In genomic region chr15:9134891-9135507, GRCm38 (mm10) we compare ENCODE assay signal across 8 mouse cellular contexts. TPM values are rescaled to one million over a fixed set of nuclear protein-coding genes. Genes with fewer than 3 reads are reported as not detected.
A peak's percentile ranks its signal among the peaks of the same experiment; 100 is the strongest.
DNase-seq lines count a peak whose midpoint lies in the region; ATAC-seq and TF ChIP-seq lines count a peak whose summit lies in the region.

No protein-coding gene starts in this region.

- peak overlapping the region; percentile 65 for H3K27ac ChIP-seq in kidney, adult 2 months (ENCODE audit: insufficient read depth, low read depth, low read length)
- H3K27ac ChIP-seq in midbrain, embryonic 13.5 days: no peak overlapping the region

- TF ChIP-seq CTCF in kidney, adult 2 months (conservative IDR thresholded peaks at IDR 0.05; ENCODE audit: insufficient read depth, insufficient read length, low read depth, low read length): no peak

- WGBS in kidney, adult 2 months: 40% methylated on average over 6 of the region's 6 CpGs
- 87% methylated on average over 6 of the region's 6 CpGs for WGBS in midbrain, embryonic 13.5 days

- no peaks in the 10 kb centered on the region for H3K27me3 ChIP-seq in kidney, adult 2 months (replicated peaks; ENCODE audit: control insufficient read depth, insufficient read depth, low read length)
- H3K27me3 ChIP-seq in midbrain, embryonic 13.5 days: no peaks in the 10 kb centered on the region

- no peak overlapping the region for H3K4me3 ChIP-seq in kidney, adult 2 months (ENCODE audit: insufficient read depth, low read depth, low read length)
- H3K4me3 ChIP-seq in midbrain, embryonic 13.5 days (replicated peaks): no peak overlapping the region

- peaks cover 21% of the 10 kb centered on the region for H3K4me1 ChIP-seq in kidney, adult 2 months (ENCODE audit: control insufficient read depth, insufficient read depth, low read length)
- peaks cover 24% of the 10 kb centered on the region for H3K4me1 ChIP-seq in midbrain, embryonic 13.5 days (replicated peaks)

- no peak for TF ChIP-seq POLR2A in kidney, adult 2 months (IDR thresholded peaks at IDR 0.05; ENCODE audit: low read depth, low read length)

- no peaks in the 10 kb centered on the region for H3K9me3 ChIP-seq in midbrain, embryonic 13.5 days

- H3K4me2 ChIP-seq in midbrain, embryonic 13.5 days (replicated peaks): no peak overlapping the region

- ATAC-seq in midbrain, embryonic 13.5 days: no peak

- peak; percentile 68 for DNase-seq in kidney, adult 2 months
- DNase-seq in kidney, adult 8-10 months: no peak
- peak; percentile 40 for DNase-seq in adipocyte (ENCODE audit: low spot score)
- peak; percentile 22 to 32 for DNase-seq in heart, postnatal 14 days
- DNase-seq in lung, postnatal 4 days: peak; percentile 41 to 55
- no peak for DNase-seq in left cerebral cortex, postnatal 4 days
- no peak for DNase-seq in adrenal gland, adult (ENCODE audit: inconsistent age in 2 of 2, low spot score in 1 of 2)

- H3K9ac ChIP-seq in midbrain, embryonic 13.5 days (replicated peaks): no peak overlapping the region

- intact Hi-C loops in heart, postnatal 14 days (cut with DNase I): no loop called here
- intact Hi-C loops in left cerebral cortex, postnatal 4 days (cut with DNase I): no loop called here

- no peaks in the 10 kb centered on the region for H3K36me3 ChIP-seq in kidney, adult 2 months (ENCODE audit: control insufficient read depth, insufficient read depth, low read length)
- peaks cover 58% of the 10 kb centered on the region for H3K36me3 ChIP-seq in midbrain, embryonic 13.5 days

RNA-seq across cellular contexts. Expression of gene Lmbrd2, which starts 5.4 kb away (rescaled TPM):
- polyA plus RNA-seq in kidney, adult 2 months (2012; rRNA removed): 21.2 and 32.4 TPM in 2 replicates
- 10 to 100 TPM; 11.5 to 12.3 TPM for total RNA-seq in heart, postnatal 14 days (2021)
- total RNA-seq in left cerebral cortex, postnatal 4 days (2021): 10 to 100 TPM; 52.2 to 52.6 TPM
- 3.7 and 3.9 TPM in 2 replicates for polyA plus RNA-seq in midbrain, embryonic 13.5 days (2015; fragmentation: Nextera tagmentation; extraction: Ambion mirVana)

RNA-seq across cellular contexts. Expression of gene Skp2, which starts 20.2 kb away (rescaled TPM):
- 0.92 and 1.0 TPM in 2 replicates for polyA plus RNA-seq in kidney, adult 2 months (2012; rRNA removed)
- total RNA-seq in heart, postnatal 14 days (2021): 1 to 10 TPM; 1.5 to 2.3 TPM
- total RNA-seq in left cerebral cortex, postnatal 4 days (2021): 10 to 100 TPM in 1 of 2 experiments, 1 to 10 TPM in 1; 9.6 to 11.8 TPM
- 37.3 and 38.0 TPM in 2 replicates for polyA plus RNA-seq in midbrain, embryonic 13.5 days (2015; fragmentation: Nextera tagmentation; extraction: Ambion mirVana)

Comparison
In these comparisons a context has a peak if more than half of its experiments do, and no peak if none do; other contexts are left out.
1. DNase-seq: peak in kidney, adult 2 months (single experiment), adipocyte (single experiment), heart, postnatal 14 days (2 of 2) and lung, postnatal 4 days (2 of 2); none in kidney, adult 8-10 months (0 of 2), left cerebral cortex, postnatal 4 days (single experiment) and adrenal gland, adult (0 of 2).